ENCODE assay signal across 9 mouse cellular contexts in genomic region chr6:83616512-83616911, GRCm38 (mm10). TPM values are rescaled to one million over a fixed set of nuclear protein-coding genes. Genes with fewer than 3 reads are reported as not detected.
DNase-seq lines count a peak whose midpoint lies in the region; ATAC-seq and TF ChIP-seq lines count a peak whose summit lies in the region.
"Had no signal": no experiment of that assay in that cellular context is flagged by ENCODE, and none has a peak within 500 bp of the region (broad histone marks: within the 10 kb centered on the region; RNA-seq: fewer than 3 reads in every experiment).

No protein-coding gene starts in this region.

- DNase-seq in layer of hippocampus, adult 11-12 months (ENCODE audit: low spot score): peak; percentile 65
- no peak for DNase-seq in layer of hippocampus, adult 9-10 months (ENCODE audit: low spot score)
- DNase-seq in adrenal gland, adult (ENCODE audit: inconsistent age in 2 of 2, low spot score in 1 of 2): peak; percentile 49 to 85
- peak; percentile 8 for DNase-seq in kidney, postnatal 0 days (ENCODE audit: low spot score)
- DNase-seq in ovary, postnatal 10 days (ENCODE audit: low spot score): peak; percentile 8
- no peak for DNase-seq in yolk sac, embryonic 10.5 days (ENCODE audit: low spot score)

- H3K27me3 ChIP-seq in kidney, postnatal 0 days (ENCODE audit: insufficient read depth, low read length): no peaks in the 10 kb centered on the region
- H3K27me3 ChIP-seq in forebrain, embryonic 16.5 days (replicated peaks; ENCODE audit: control insufficient read depth, insufficient read depth, low read length): no peaks in the 10 kb centered on the region

- H3K9me3 ChIP-seq in kidney, postnatal 0 days (replicated peaks; ENCODE audit: low read length): no peaks in the 10 kb centered on the region
- H3K9me3 ChIP-seq in forebrain, embryonic 16.5 days (ENCODE audit: control insufficient read depth, low read length): no peaks in the 10 kb centered on the region
- H3K9me3 ChIP-seq: heart, embryonic 13.5 days had no signal

- ATAC-seq in kidney, postnatal 0 days (replicated peaks; ENCODE audit: low FRiP score, low read depth): no peak
- no peak for ATAC-seq in forebrain, embryonic 16.5 days

- H3K27ac ChIP-seq in cortical plate, adult 2 months (ENCODE audit: insufficient read depth, low read length): no peak overlapping the region
- no peak overlapping the region for H3K27ac ChIP-seq in kidney, postnatal 0 days
- no peak overlapping the region for H3K27ac ChIP-seq in forebrain, embryonic 16.5 days (ENCODE audit: low read length)
- H3K27ac ChIP-seq: heart, embryonic 13.5 days had no signal

- TF ChIP-seq POLR2A in cortical plate, adult 2 months (IDR thresholded peaks at IDR 0.05; ENCODE audit: extremely low read depth, insufficient read depth, low read length): no peak

- H3K4me3 ChIP-seq in cortical plate, adult 2 months (ENCODE audit: insufficient read depth, low read length): no peak overlapping the region
- H3K4me3 ChIP-seq in kidney, postnatal 0 days (replicated peaks; ENCODE audit: low read depth, low read length): no peak overlapping the region
- no peak overlapping the region for H3K4me3 ChIP-seq in forebrain, embryonic 16.5 days (replicated peaks; ENCODE audit: low read length)
- H3K4me3 ChIP-seq: heart, embryonic 13.5 days had no signal

- H3K4me2 ChIP-seq in kidney, postnatal 0 days (ENCODE audit: low read length): no peak overlapping the region
- no peak overlapping the region for H3K4me2 ChIP-seq in forebrain, embryonic 16.5 days (ENCODE audit: low read length)
- H3K4me2 ChIP-seq: heart, embryonic 13.5 days had no signal

- no peaks in the 10 kb centered on the region for H3K4me1 ChIP-seq in cortical plate, adult 2 months (ENCODE audit: control insufficient read depth, insufficient read depth, low read length)
- H3K4me1 ChIP-seq in kidney, postnatal 0 days (replicated peaks; ENCODE audit: insufficient read depth, low read length): no peaks in the 10 kb centered on the region
- no peaks in the 10 kb centered on the region for H3K4me1 ChIP-seq in forebrain, embryonic 16.5 days (replicated peaks; ENCODE audit: control insufficient read depth, insufficient read depth, low read length)

- H3K36me3 ChIP-seq in kidney, postnatal 0 days (ENCODE audit: insufficient read depth, low read length): no peaks in the 10 kb centered on the region
- H3K36me3 ChIP-seq in forebrain, embryonic 16.5 days (ENCODE audit: control insufficient read depth, insufficient read depth): no peaks in the 10 kb centered on the region
- H3K36me3 ChIP-seq: heart, embryonic 13.5 days had no signal

- TF ChIP-seq CTCF in cortical plate, adult 2 months (IDR thresholded peaks at IDR 0.05; ENCODE audit: extremely low read depth, insufficient read depth, low read length): peak; percentile 41
- TF ChIP-seq CTCF in kidney, postnatal 0 days (IDR thresholded peaks at IDR 0.05; ENCODE audit: low read depth): peak; percentile 52

- no peak overlapping the region for H3K9ac ChIP-seq in kidney, postnatal 0 days (ENCODE audit: low read depth, low read length)
- no peak overlapping the region for H3K9ac ChIP-seq in forebrain, embryonic 16.5 days (replicated peaks; ENCODE audit: low read depth, low read length)
- H3K9ac ChIP-seq: heart, embryonic 13.5 days had no signal

- 60% methylated on average over 5 of the region's 5 CpGs for WGBS in kidney, postnatal 0 days
- WGBS in forebrain, embryonic 16.5 days: 81% methylated on average over 5 of the region's 5 CpGs

RNA-seq across cellular contexts. Expression of gene Clec4f, which starts 39.5 kb away (rescaled TPM):
- polyA plus RNA-seq in cortical plate, adult 2 months (2012; rRNA removed): not detected in 2 replicates
- not detected in 2 replicates for polyA plus RNA-seq in kidney, postnatal 0 days (2015; fragmentation: Nextera tagmentation; extraction: Ambion mirVana)
- polyA plus RNA-seq in forebrain, embryonic 16.5 days (2015; fragmentation: Nextera tagmentation; extraction: Ambion mirVana): not detected in 2 replicates

RNA-seq across cellular contexts. Expression of gene Stambp, which starts 44.0 kb away (rescaled TPM):
- polyA plus RNA-seq in cortical plate, adult 2 months (2012; rRNA removed): 36.4 and 37.4 TPM in 2 replicates
- polyA plus RNA-seq in kidney, postnatal 0 days (2015; fragmentation: Nextera tagmentation; extraction: Ambion mirVana): 30.2 and 31.2 TPM in 2 replicates
- polyA plus RNA-seq in forebrain, embryonic 16.5 days (2015; fragmentation: Nextera tagmentation; extraction: Ambion mirVana): 58.0 and 59.2 TPM in 2 replicates

Comparison
In these comparisons a context has a peak if more than half of its experiments do, and no peak if none do; other contexts are left out.
1. DNase-seq: peak in layer of hippocampus, adult 11-12 months (single experiment), adrenal gland, adult (2 of 2), kidney, postnatal 0 days (single experiment) and ovary, postnatal 10 days (single experiment); none in layer of hippocampus, adult 9-10 months (single experiment) and yolk sac, embryonic 10.5 days (single experiment).